Mouse (Mus musculus) T-helper 17 cell (primary cell): ENCODE measurements around the gene Cnp.

Experiments used
- in situ Hi-C, 2 experiments: fragments of 300-600 bp; cut with MboI, MseI; formaldehyde crosslinking; loops; 1 replicate in 1 of 2; 2 replicates in 1 of 2; pipeline ENCODE4 v1.15.1; 2025; ENCODE audit warnings: high pct_unique_total_duplicates in 2 of 2

The Cnp gene

DNA sequence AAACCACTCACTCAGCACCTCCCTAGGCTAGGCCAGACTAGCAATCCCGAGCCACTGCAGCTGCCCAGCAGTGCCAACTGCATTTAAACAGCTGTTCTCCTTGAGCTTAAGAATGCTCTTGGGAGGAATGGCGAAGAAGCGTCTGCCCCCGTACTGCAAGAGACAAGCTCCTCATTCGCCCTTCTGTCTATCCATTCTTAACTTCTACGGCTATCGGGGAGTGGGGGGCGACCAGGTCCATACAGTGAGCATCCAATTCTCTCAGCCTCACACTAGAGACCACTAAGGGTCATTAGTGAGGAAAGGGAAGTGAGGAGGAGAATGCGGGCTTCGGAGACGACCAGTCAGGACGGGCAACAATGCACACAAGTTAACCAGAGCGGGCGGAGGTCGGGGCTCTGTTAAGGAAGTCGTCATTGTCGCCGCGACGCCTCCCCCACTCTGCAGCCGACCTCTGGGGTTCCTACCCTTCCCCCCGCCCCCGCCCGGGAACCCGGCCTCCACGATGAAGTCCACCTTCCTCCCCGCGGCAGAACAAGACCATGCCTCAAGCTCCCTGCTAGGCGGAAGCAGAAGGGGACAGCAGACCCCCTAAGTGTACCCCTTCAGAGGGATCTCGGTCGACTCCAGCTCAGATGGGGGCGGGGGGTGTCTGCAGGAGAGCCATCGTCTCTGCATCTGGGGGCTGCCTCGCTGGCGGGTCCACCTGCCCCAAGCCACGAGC lies 44.2 kb downstream of the Cnp start, which contains the start of gene Nkiras2:
TSS of gene Nkiras2 (plus strand) at position 484 of the 724 bp plus-strand sequence.
- in situ Hi-C loops, result no loop called here

DNA sequence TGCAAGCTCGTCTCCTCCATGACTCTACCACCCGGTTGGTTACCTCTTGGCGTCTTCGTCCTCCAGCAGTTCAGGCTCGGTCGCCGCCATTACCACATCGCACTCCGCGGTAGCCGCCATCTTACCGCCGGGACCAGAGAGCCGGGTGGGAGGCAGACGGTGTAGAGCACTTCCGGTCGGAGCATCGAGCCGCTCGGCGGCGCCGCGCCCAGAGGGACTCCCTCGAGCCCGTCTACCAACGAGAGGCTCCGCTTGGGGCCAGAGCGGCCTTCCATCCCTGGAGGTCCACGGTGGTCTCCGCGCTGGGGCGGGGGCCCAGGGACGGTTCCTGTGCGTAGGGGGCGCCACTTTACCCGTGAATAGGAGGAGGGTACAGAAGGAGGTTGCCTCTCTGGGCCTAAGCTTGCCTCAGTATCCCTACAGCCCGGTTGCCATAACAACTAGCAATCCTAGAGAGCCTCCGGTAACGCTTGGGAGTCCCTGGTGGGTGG lies 44.8 kb downstream of the Cnp start:
- in situ Hi-C loops, result no loop called here

DNA sequence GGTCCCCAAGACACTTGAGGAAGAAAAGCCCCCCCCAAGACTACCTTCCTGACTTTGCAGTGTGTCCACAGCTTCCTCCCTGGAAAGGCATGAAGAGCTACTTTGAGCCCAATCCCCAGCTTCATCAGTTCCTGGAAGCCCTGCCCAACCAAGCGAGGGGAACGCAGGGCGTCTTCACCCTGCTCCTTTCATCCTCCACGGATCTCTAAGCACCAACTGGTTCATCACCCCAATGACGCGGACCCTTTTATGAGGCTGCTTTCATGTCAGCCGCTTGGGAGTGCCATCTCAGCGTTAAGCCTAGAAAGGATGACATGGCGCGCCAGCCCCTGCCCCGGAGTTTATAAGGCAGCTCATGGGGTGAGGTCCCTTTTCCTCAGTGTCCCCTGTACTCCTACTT lies 45.3 kb downstream of the Cnp start, which contains the start of gene Dnajc7:
TSS of gene Dnajc7 (minus strand) at position 187 of the 400 bp plus-strand sequence.
- in situ Hi-C loops, result loop anchor here in 1 of 2 experiments (10.0 kb wide), 1 partner anchor 45 kb away; the partner anchor contains the start of gene Cnp

DNA sequence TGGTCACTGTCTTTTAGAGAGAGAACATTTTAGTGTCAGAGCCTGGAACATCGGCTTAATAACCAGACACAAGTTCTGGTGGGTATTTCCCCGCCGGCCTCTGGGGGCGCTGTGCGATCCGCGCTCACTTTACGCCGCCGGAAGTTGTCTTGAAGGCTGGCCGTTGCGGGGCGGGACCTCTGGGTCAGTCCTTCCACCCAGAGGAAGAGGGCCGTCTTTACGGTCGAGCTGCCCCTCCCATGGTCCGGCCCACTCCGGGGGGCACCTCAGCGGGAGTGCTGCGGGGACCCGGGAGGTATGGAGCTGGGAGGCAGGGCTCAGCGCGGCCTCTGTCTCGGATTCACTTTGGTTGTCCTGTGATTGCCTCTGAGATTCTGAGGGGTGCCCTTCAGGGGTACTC lies 48.0 kb downstream of the Cnp start:
- in situ Hi-C loops, result loop anchor here in 1 of 2 experiments (10.0 kb wide), 1 partner anchor 48 kb away; the partner anchor contains the start of gene Cnp

DNA sequence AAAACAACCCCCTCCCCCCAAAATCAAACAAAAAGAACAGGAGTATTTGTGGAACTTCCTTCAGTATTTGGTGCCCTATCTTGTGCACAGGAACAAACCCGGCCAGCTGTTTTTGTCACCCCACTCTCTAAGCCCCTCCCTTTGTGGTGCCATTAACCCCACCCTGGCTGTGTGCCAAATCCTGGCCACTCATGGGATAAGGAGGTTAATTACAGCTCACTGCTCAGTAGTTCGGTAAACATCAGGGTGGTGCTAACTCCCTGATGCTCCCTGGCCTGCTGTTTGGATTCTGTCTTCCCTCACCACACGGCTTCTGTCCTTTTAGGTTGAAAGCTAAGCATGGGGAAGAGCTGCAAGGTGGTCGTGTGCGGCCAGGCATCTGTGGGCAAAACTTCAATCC lies 49.2 kb downstream of the Cnp start:
- in situ Hi-C loops, result loop anchor here in 1 of 2 experiments (10.0 kb wide), 1 partner anchor 49 kb away; the partner anchor contains the start of gene Cnp

DNA sequence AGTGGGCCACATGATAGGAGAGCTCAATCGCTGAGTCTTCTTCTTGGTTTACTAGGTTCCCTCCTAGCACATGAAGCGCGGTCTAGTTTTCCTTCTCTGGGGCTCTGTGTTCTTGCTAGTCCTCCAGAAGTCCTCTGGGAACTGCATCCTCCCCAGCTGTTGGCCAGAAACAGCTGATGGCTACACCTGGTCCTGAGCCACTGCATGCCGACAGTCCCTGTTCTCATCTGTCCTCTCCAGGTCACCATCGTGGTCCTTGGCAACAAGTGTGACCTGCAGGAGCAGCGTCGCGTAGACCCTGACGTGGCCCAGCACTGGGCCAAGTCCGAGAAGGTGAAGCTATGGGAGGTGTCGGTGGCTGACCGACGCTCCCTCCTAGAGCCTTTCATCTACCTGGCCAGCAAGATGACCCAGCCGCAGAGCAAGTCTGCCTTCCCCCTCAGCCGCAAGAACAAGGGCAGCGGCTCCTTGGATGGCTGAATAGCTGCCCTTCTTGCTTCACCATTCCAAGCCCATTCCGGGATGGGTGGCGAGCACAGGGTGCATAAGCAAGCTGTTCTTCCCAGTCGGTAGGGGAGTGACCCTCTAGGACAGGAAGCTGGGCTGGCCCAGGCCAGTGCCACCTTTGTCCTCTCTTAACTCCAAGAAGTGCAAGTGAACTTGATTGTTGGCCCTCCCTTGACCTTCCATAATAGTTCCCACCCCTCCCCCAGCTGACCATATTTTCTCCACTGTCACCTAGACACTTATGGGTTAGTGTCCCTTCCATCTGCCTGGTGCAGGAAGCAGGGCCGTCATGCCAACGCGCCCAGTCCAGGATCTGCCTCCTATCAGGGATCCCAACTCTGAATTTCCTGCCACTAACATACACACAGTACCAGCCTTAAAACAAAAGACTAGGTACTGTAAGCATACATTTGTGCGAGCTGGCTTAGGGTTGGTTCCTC lies 51.3 kb downstream of the Cnp start:
- in situ Hi-C loops, result loop anchor here in 1 of 2 experiments (10.0 kb wide), 1 partner anchor 51 kb away; the partner anchor contains the start of gene Cnp

DNA sequence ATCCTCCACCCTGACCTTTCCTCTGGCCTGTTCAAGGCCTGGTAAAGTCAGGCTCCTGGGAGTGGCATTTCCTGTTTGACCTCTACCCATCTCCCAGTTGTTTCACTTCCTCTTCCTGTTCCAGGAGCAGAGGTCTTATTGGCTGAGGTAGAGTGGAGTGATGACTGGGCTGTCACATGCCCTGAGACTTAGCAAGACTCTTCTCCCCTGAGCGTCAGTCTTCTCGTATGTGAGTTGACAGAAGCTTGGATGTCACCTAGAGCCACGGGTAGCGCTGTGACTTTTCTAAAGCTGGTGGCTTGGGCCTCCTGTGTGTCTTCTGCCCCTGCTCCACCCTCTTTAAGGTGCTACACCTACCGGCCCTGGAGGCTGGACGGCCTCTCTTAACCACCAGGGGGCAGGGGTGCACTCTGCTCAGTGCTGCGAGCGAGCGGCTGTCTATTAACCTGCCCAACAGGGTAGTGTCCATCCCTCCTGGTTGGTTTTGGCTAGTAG lies 52.0 kb downstream of the Cnp start:
- in situ Hi-C loops, result loop anchor here in 1 of 2 experiments (10.0 kb wide), 1 partner anchor 52 kb away; the partner anchor contains the start of gene Cnp

DNA sequence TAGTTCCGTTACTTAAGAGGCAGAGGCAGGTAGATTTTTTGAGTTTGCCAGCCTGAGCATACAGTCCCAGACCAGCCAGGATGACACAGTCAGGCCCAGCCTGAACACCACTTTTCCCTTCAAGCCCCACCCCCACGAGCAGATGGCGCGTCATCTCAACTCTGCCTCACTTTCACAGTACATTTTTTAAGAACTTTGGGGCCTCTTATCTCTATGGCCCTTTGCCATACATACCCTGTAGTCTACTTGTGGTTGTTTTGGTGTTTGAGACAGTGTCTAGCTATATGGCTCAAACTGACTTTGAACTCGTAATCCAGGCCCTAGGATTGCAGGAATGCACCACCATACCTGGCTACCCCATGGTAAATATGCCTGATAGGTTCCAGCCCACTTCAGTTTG lies 53.4 kb downstream of the Cnp start:
- in situ Hi-C loops, result loop anchor here in 1 of 2 experiments (10.0 kb wide), 1 partner anchor 53 kb away; the partner anchor contains the start of gene Cnp

DNA sequence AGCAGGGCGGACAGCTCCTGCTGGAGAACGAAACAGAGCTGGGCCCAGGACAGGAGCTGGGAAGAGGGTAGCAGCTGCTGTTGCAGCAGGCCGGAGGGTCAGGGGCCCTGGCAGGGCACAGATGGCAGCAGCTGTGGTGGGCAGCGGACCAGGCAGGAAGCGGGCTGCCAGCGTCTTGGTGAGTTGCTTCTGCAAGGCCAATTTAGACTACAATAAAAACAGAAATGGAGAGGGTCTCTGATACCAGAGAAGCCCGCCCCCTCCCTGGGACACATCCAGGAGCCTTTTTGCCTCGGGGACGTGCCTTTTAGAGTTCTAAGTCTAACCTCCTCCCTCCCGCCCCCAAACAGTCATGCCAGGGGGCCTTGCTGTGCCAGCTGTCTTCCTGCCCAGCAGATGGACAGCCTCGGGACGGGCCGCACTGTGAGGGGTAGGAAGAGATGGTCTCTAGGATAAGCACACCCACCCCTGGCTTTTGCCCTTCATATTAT lies 54.2 kb downstream of the Cnp start:
- in situ Hi-C loops, result loop anchor here in 1 of 2 experiments (10.0 kb wide), 1 partner anchor 54 kb away; the partner anchor contains the start of gene Cnp

DNA sequence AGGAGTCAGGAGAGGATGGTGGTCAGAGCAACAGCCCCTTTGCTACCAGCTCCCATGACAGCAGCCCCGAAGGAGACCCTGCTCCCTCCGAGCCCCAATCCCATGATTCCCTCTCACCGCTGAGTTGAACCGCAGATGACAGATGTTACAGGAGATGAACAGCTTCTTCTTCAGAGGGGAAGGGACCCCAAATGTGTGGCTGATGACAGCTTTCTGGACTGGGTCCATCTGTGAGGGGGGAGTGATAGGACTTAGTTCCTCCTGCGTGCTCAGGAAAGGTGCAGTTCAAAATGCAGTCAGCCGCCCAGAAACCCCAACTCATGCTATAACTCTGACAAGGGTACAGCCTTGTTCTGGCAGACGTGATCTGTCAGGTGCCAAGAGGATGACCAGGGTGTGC lies 59.8 kb downstream of the Cnp start:
- in situ Hi-C loops, result no loop called here

DNA sequence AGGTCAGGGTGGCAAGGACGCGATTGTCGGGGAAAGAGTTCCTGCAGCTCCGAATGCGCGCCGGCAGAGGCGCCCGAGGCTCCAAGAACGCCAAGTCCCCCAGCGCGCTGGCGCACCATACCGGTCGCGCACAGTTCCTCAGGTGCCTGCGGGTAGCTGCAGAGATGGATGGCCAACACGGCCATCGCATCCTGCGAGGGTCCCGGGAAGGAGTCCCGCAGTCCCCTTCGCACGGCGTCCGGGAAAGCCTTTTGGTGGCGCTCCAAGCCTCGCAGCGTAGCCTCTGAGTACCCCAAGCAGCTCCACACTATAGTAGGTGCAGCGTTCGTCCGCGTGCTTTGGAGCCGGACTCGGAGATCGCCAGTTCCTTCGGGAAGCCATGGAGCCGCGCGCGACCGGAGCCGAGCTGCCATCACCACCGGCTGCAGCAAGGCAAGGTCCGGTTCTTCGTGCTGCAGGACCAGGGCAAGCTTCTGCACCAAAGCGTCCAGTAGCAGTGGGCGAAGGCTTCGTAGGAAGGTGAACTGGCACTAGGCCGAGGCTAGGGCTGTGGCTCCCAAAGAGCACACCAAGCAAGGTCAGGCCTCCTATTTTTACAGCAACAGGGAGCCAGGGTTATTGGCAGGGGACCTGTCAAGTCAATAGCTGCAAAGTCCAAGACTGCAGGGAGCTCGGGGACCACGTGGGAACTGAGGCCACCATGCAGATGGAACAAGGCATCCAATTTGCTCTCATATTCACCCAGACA lies 65.6 kb downstream of the Cnp start:
- in situ Hi-C loops, result loop anchor here in 1 of 2 experiments (10.0 kb wide), 1 partner anchor 54 kb away; the partner anchor contains the start of gene Zfp385c
